Mouse (Mus musculus) heart, postnatal 0 days (tissue): ENCODE measurements around the gene Fgfr2.

ENCODE experiments used
- CTCF ChIP-seq: IDR thresholded peaks from 2 replicates; pipeline ENCODE4 v1.5.1; 2016; ENCODE audit warnings: antibody characterized with exemption, control low read depth, low read depth
- EP300 ChIP-seq: IDR thresholded peaks from 2 replicates; pipeline ENCODE4 v1.6.1; 2016; ENCODE audit warnings: antibody characterized with exemption, low read depth

DNA sequence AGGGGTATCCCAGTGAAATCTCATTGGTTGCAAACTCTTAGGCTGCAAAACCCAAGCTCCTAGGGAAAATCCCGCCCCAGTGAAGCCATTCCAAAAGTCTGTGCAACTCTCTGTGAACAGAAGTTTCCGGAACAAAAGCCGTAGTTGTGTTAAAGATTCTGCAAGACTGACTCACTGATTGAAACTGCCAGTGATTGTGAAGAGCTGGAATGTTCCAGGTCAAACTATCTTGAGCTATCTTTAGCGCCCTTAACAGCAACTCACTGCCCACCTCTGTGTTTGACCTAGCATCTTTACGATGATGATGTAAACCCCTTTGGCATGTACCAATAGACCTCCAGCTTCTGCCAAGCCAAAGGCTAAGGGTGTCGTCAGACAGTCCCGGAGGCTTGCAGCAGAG, 999.9 kb downstream of the Fgfr2 start:
- TF ChIP-seq CTCF = no peak
- TF ChIP-seq EP300 = no peak
